Comparison of ENCODE assay signal across 16 mouse cellular contexts in genomic region chr9:68670731-68671130, GRCm38 (mm10).
"Had no signal": no experiment of that assay in that cellular context is flagged by ENCODE, and none has a peak within 500 bp of the region (broad histone marks: within the 10 kb centered on the region; RNA-seq: fewer than 3 reads in every experiment).

No protein-coding gene starts in this region.

- H3K9ac ChIP-seq: neural tube, embryonic 13.5 days; neural tube, embryonic 15.5 days; stomach, embryonic 15.5 days had no signal

- H3K4me3 ChIP-seq: neural tube, embryonic 13.5 days; neural tube, embryonic 15.5 days; stomach, embryonic 15.5 days had no signal

- H3K27me3 ChIP-seq: neural tube, embryonic 13.5 days; neural tube, embryonic 15.5 days; stomach, embryonic 15.5 days had no signal

- H3K4me2 ChIP-seq: neural tube, embryonic 13.5 days; neural tube, embryonic 15.5 days; stomach, embryonic 15.5 days had no signal

- DNase-seq: retina, postnatal 1 day; right cerebral cortex, adult 18-20 months; right cerebral cortex, postnatal 14 days; right cerebral cortex, postnatal 25 days; right cerebral cortex, postnatal 4 days; spleen, adult 18-20 months; thymus, adult 18-20 months; thymus, adult 2 months; thymus, postnatal 14 days; thymus, postnatal 25 days; thymus, postnatal 36 days; thymus, postnatal 4 days had no signal

- H3K36me3 ChIP-seq: neural tube, embryonic 13.5 days; neural tube, embryonic 15.5 days; stomach, embryonic 15.5 days had no signal

- H3K27ac ChIP-seq: neural tube, embryonic 13.5 days; neural tube, embryonic 15.5 days; stomach, embryonic 15.5 days; stomach, postnatal 0 days had no signal

- H3K4me1 ChIP-seq: stomach, embryonic 15.5 days had no signal

- H3K9me3 ChIP-seq: neural tube, embryonic 13.5 days; stomach, embryonic 15.5 days had no signal
